Mouse (Mus musculus) heart, embryonic 14.5 days (tissue): Measurements from ENCODE around the gene Plod1. TPM values are rescaled to one million over a fixed set of nuclear protein-coding genes. Genes with fewer than 3 reads are reported as not detected.

Experiments used
- ATAC-seq: fragments of 200-750 bp; cut with Nextera tagmentation; 2 replicates; pipeline ENCODE4 v1.8.0; 2017; ENCODE audit warnings: low read depth, moderate TSS enrichment; ENCODE audit not compliant: insufficient number of reproducible peaks, insufficient read depth, low FRiP score
- H3K27ac ChIP-seq, 2 experiments: fragments of 200-500 bp in 1 of 2; fragments of 300-500 bp in 1 of 2; sonication (generic) in 1 of 2; replicated peaks in 1 of 2; 2 replicates each; pipeline ENCODE4 v1.5.1; 2012 to 2014; ENCODE audit warnings: low read depth in 2 of 2, low read length in 2 of 2, control low read depth in 1 of 2, mild to moderate bottlenecking in 1 of 2, mixed read lengths in 1 of 2; ENCODE audit not compliant: control insufficient read depth in 1 of 2, insufficient read depth in 1 of 2
- H3K27me3 ChIP-seq: fragments of 300-500 bp; sonication (generic); 2 replicates; pipeline ENCODE4 v1.6.1; 2014; ENCODE audit warnings: mild to moderate bottlenecking, low read length, control low read depth; ENCODE audit not compliant: control insufficient read depth, insufficient read depth
- H3K36me3 ChIP-seq: fragments of 300-500 bp; sonication (generic); 2 replicates; pipeline ENCODE4 v1.6.1; 2014; ENCODE audit warnings: mild to moderate bottlenecking, control low read depth, low read length, mixed read lengths; ENCODE audit not compliant: control insufficient read depth, insufficient read depth
- H3K4me1 ChIP-seq, 2 experiments: fragments of 200-500 bp in 1 of 2; fragments of 300-500 bp in 1 of 2; sonication (generic) in 1 of 2; 2 replicates each; pipeline ENCODE4 v1.6.1; 2012 to 2014; ENCODE audit warnings: low read length in 2 of 2, control low read depth in 1 of 2, mixed read lengths in 1 of 2; ENCODE audit not compliant: control insufficient read depth in 2 of 2, insufficient read depth in 2 of 2
- H3K4me2 ChIP-seq: fragments of 300-500 bp; sonication (generic); 2 replicates; pipeline ENCODE4 v1.6.1; 2014; ENCODE audit warnings: mild to moderate bottlenecking, low read length
- H3K4me3 ChIP-seq, 2 experiments: fragments of 200-500 bp in 1 of 2; fragments of 300-500 bp in 1 of 2; sonication (generic) in 1 of 2; 2 replicates each; pipeline ENCODE4 v1.5.1; 2012 to 2014; ENCODE audit warnings: low read length in 2 of 2, mild to moderate bottlenecking in 2 of 2, control low read depth in 1 of 2, low read depth in 1 of 2, moderate library complexity in 1 of 2; ENCODE audit not compliant: control insufficient read depth in 1 of 2, insufficient read depth in 1 of 2
- H3K9ac ChIP-seq: fragments of 300-500 bp; sonication (generic); 2 replicates; pipeline ENCODE4 v1.6.1; 2014; ENCODE audit warnings: mild to moderate bottlenecking, low read length
- H3K9me3 ChIP-seq: fragments of 300-500 bp; sonication (generic); 2 replicates; pipeline ENCODE4 v1.6.1; 2016; ENCODE audit warnings: low read length, control low read depth; ENCODE audit not compliant: control insufficient read depth
- WGBS: fragments of 180-500 bp; shearing (Covaris S2); extraction: QIAGEN DNeasy Blood & Tissue Kit; methylation state at CpG from one replicate; pipeline ENCODE4 v1.1.7; 2014; 5-methylcytosine and 5-hydroxymethylcytosine counted together
- polyA plus RNA-seq: library from polyadenylated mRNA; unstranded; fragments of >200 nt; fragmentation: Nextera tagmentation; extraction: Ambion mirVana; gene quantifications from 2 replicates; pipeline ENCODE4 v1.2.1, GENCODE M21; 2014

Gene Plod1
- polyA plus RNA-seq, 1 experiment from 2014 or later = 50.7 TPM

DNA sequence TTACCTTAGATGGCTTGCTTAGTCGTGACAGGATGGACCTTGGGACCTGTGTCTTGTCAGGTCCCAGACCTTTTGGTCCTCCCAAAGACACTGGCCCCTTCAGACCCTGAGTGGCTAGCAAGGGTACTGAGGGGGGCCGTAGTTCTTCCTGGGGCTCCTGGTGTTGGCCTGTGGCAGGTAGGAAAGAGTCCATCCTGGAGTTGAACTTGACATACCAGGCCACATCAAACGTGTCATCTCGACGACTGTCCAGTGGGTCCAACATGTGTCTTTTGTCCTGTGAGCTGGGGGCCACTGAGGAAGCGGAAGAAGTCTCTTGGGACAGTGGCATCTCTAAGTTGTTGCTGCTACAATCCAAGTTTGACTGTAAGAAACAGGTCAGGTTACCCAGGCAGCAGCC lies 70.9 kb downstream of the Plod1 start:
- peaks cover 8 to 20% of the 10 kb centered on the region in 2 experiments for H3K4me1 ChIP-seq
- H3K9ac ChIP-seq = no peak overlapping the region
- no peaks in the 10 kb centered on the region for H3K9me3 ChIP-seq
- no peak for ATAC-seq
- H3K27me3 ChIP-seq = no peaks in the 10 kb centered on the region
- no peak overlapping the region for H3K4me3 ChIP-seq
- no peak overlapping the region for H3K27ac ChIP-seq
- 92% methylated on average over 6 of the region's 6 CpGs for WGBS
- H3K36me3 ChIP-seq = peaks cover 52% of the 10 kb centered on the region
- no peak overlapping the region for H3K4me2 ChIP-seq

DNA sequence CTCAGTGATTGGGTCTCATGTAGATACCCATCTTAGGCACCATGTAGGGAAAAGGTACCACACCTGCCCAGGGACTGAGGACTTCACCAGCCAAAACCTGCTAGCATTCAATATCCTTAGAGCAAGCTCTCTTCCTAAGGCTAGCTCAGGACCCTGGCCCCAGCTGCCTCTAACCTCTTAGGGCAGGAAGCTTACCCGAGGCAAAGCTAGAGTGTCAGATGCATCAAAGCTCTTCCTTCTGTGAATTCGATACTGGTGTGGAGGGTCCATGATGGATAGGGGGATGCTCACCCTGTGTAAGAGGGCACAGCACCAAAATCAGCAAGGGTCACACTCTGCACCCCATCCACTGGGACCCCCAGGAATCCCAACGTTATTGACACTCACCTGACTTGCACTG lies 74.5 kb downstream of the Plod1 start:
- WGBS = 78% methylated on average over 3 of the region's 3 CpGs
- ATAC-seq = no peak
- no peaks in the 10 kb centered on the region for H3K9me3 ChIP-seq
- H3K36me3 ChIP-seq = peaks cover 55% of the 10 kb centered on the region
- no peaks in the 10 kb centered on the region for H3K27me3 ChIP-seq
- no peak overlapping the region for H3K27ac ChIP-seq
- H3K4me2 ChIP-seq = no peak overlapping the region
- H3K9ac ChIP-seq = no peak overlapping the region
- H3K4me1 ChIP-seq = no peaks in the 10 kb centered on the region
- no peak overlapping the region for H3K4me3 ChIP-seq

Other genes starting within 250 kb of the Plod1 start
- gene Zfp534, start 234.2 kb downstream of the Plod1 start, polyA plus RNA-seq = not detected in 2 replicates
- 10.2 and 10.3 TPM in 2 replicates for gene Zfp984, start 127.0 kb downstream of the Plod1 start, polyA plus RNA-seq
- 3.9 and 4.4 TPM in 2 replicates for gene Zfp933, start 88.4 kb downstream of the Plod1 start, polyA plus RNA-seq
- 18.9 and 23.0 TPM in 2 replicates for gene Miip, start 68.0 kb downstream of the Plod1 start, polyA plus RNA-seq
- gene Fv1, start 67.8 kb downstream of the Plod1 start, polyA plus RNA-seq = 8.8 and 9.2 TPM in 2 replicates
- 107 and 117 TPM in 2 replicates for gene Mfn2, start 32.1 kb downstream of the Plod1 start, polyA plus RNA-seq
- 19.3 and 22.1 TPM in 2 replicates for gene 2510039O18Rik, start 4.1 kb upstream of the Plod1 start, polyA plus RNA-seq
- 180 and 234 TPM in 2 replicates for gene Nppb, start 49.0 kb upstream of the Plod1 start, polyA plus RNA-seq
- gene Nppa, start 64.0 kb upstream of the Plod1 start, polyA plus RNA-seq = 7,026 and 7,623 TPM in 2 replicates
- gene Clcn6, start 102.1 kb upstream of the Plod1 start, polyA plus RNA-seq = 5.4 and 6.1 TPM in 2 replicates
- 8.7 and 9.7 TPM in 2 replicates for gene Mthfr, start 102.3 kb upstream of the Plod1 start, polyA plus RNA-seq
- gene Agtrap, start 151.3 kb upstream of the Plod1 start, polyA plus RNA-seq = 19.5 and 20.0 TPM in 2 replicates
- gene Mad2l2, start 193.6 kb upstream of the Plod1 start, polyA plus RNA-seq = 40.9 and 42.1 TPM in 2 replicates
- gene Draxin, start 193.9 kb upstream of the Plod1 start, polyA plus RNA-seq = not detected in 2 replicates
- gene Fbxo6, start 215.4 kb upstream of the Plod1 start, polyA plus RNA-seq = 18.5 and 18.8 TPM in 2 replicates
- 28.3 and 31.2 TPM in 2 replicates for gene Fbxo44, start 223.7 kb upstream of the Plod1 start, polyA plus RNA-seq
- gene Fbxo2, start 223.9 kb upstream of the Plod1 start, polyA plus RNA-seq = 0.15 TPM in 1 of 2 replicates, not detected in the other